Mouse (Mus musculus) lung, postnatal 0 days (tissue): Measurements from ENCODE around the gene Glb1. TPM values are rescaled to one million over a fixed set of nuclear protein-coding genes. Genes with fewer than 3 reads are reported as not detected.
A peak's percentile ranks its signal among the peaks of the same experiment; 100 is the strongest.

Source experiments
- ATAC-seq: fragments of 200-750 bp; cut with Nextera tagmentation; 2 replicates; pipeline ENCODE4 v1.8.0; 2017; ENCODE audit warnings: moderate library complexity
- DNase-seq: peaks from one replicate; pipeline ENCODE4 v3.0.0-alpha.2; 2016; ENCODE audit warnings: low spot score
- H3K27ac ChIP-seq: fragments of 300-500 bp; sonication (generic); 2 replicates; pipeline ENCODE4 v1.5.1; 2014; ENCODE audit warnings: antibody characterized with exemption, mild to moderate bottlenecking, low read length, mixed read lengths
- H3K27me3 ChIP-seq: fragments of 300-500 bp; sonication (generic); replicated peaks from 2 replicates; pipeline ENCODE4 v1.6.1; 2014; ENCODE audit warnings: low read length, mixed read lengths; ENCODE audit not compliant: insufficient read depth
- H3K36me3 ChIP-seq: fragments of 300-500 bp; sonication (generic); 2 replicates; pipeline ENCODE4 v1.6.1; 2014; ENCODE audit warnings: low read length, mixed read lengths; ENCODE audit not compliant: insufficient read depth
- H3K4me1 ChIP-seq: fragments of 300-500 bp; sonication (generic); 2 replicates; pipeline ENCODE4 v1.6.1; 2014; ENCODE audit warnings: antibody characterized with exemption, low read depth, low read length, mixed read lengths; ENCODE audit not compliant: insufficient read depth
- H3K4me2 ChIP-seq: fragments of 300-500 bp; sonication (generic); replicated peaks from 2 replicates; pipeline ENCODE4 v1.6.1; 2014; ENCODE audit warnings: low read depth, mild to moderate bottlenecking, low read length, moderate library complexity, mixed read lengths
- H3K4me3 ChIP-seq: fragments of 300-500 bp; sonication (generic); 2 replicates; pipeline ENCODE4 v1.5.1; 2014; ENCODE audit warnings: low read depth, low read length
- H3K9ac ChIP-seq: fragments of 300-500 bp; sonication (generic); replicated peaks from 2 replicates; pipeline ENCODE4 v1.6.1; 2014; ENCODE audit warnings: low read depth, mild to moderate bottlenecking
- H3K9me3 ChIP-seq: fragments of 300-500 bp; sonication (generic); 2 replicates; pipeline ENCODE4 v1.6.1; 2016; ENCODE audit warnings: low read length, mixed read lengths
- CTCF ChIP-seq: IDR thresholded peaks from 2 replicates; pipeline ENCODE4 v1.5.1; 2016; ENCODE audit warnings: antibody characterized with exemption, mild to moderate bottlenecking
- EP300 ChIP-seq: IDR thresholded peaks from 2 replicates; pipeline ENCODE4 v1.6.1; 2016; ENCODE audit warnings: antibody characterized with exemption, mild to moderate bottlenecking, control low read depth
- WGBS: fragments of 180-500 bp; shearing (Covaris S2); extraction: QIAGEN DNeasy Blood & Tissue Kit; methylation state at CpG from one replicate; pipeline ENCODE4 v1.1.7; 2014; 5-methylcytosine and 5-hydroxymethylcytosine counted together
- polyA plus RNA-seq: library from polyadenylated mRNA; unstranded; fragments of >200 nt; fragmentation: Nextera tagmentation; extraction: Ambion mirVana; gene quantifications from 2 replicates; pipeline ENCODE4 v1.2.1, GENCODE M21; 2015

The Glb1 gene
- polyA plus RNA-seq, 1 experiment from 2014 or later: 23.4 TPM

DNA sequence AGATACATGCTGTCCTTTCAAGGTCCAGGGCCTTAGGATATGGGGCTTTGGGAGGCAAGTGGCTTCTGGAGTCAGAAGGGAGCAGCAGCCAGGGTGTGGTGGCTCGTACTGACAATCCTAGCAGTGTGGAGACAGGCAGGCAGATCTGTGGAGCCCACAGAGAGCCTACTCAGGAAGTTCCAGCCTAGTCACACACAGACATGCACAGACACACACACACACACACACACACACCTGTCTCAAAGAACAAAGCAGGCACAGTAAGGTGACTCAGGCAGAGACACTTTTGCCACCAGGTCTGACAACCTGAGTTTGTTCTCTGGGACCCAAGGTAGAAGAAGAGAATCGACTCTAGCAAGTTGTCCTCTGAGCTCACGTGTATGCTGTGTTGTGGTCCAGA, 80.1 kb downstream of the Glb1 start:
- H3K9me3 ChIP-seq: no peaks in the 10 kb centered on the region
- DNase-seq (no peak), ATAC-seq (no peak)
- no peaks in the 10 kb centered on the region for H3K4me1 ChIP-seq
- 69% methylated on average over 3 of the region's 3 CpGs for WGBS
- no peaks in the 10 kb centered on the region for H3K36me3 ChIP-seq
- H3K4me3 ChIP-seq: no peak overlapping the region
- no peak for TF ChIP-seq EP300
- no peak for TF ChIP-seq CTCF
- H3K27me3 ChIP-seq: no peaks in the 10 kb centered on the region
- H3K4me2 ChIP-seq: no peak overlapping the region
- H3K27ac ChIP-seq: no peak overlapping the region
- H3K9ac ChIP-seq: no peak overlapping the region

DNA sequence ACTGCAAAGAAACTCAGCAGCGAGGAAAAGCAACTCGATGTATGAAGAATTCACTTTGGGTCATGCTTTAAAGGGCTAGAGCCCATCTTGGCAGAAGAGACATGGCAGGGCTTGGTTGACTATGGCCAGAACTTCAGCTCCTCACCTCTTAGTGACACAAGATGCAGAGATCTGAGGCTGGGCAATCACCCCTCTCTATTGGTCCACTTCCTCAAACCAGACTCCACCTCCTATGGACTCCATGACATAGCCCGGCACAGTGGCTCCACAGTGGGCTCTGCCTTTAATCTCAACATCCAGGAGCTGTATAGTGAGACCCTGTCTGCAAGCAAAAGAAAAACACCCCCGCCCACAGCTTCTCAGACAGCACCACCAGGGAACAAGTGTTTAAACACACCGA, 83.9 kb downstream of the Glb1 start:
- no peak for DNase-seq
- no peak overlapping the region for H3K4me3 ChIP-seq
- ATAC-seq: no peak
- H3K9ac ChIP-seq: no peak overlapping the region
- 64% methylated on average over 5 of the region's 5 CpGs for WGBS
- no peak overlapping the region for H3K27ac ChIP-seq
- H3K9me3 ChIP-seq: no peaks in the 10 kb centered on the region
- no peaks in the 10 kb centered on the region for H3K36me3 ChIP-seq
- TF ChIP-seq CTCF: no peak
- no peak for TF ChIP-seq EP300
- no peak overlapping the region for H3K4me2 ChIP-seq
- H3K4me1 ChIP-seq: no peaks in the 10 kb centered on the region
- no peaks in the 10 kb centered on the region for H3K27me3 ChIP-seq

DNA sequence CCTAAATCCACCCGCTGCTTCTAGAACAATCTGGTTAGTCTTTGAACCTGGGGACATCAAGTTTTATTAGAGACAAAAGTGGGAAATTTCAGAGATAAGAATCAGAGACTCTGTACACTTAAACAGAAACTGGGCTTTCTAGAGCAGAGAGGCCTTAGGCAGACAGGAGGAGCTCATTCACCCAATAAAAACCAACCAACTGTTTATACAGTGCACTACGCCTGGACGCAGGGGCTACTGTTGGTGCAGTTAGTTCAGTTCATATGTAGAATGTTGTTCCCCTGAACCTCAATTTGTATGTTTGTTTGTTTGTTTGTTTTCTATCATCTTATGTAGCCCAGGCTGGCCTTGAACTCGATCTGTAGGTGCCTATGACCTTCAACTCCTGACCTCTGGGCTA, 85.9 kb downstream of the Glb1 start:
- DNase-seq (no peak), ATAC-seq (no peak)
- H3K27ac ChIP-seq: no peak overlapping the region
- no peak overlapping the region for H3K4me3 ChIP-seq
- no peak overlapping the region for H3K4me2 ChIP-seq
- no peak overlapping the region for H3K9ac ChIP-seq
- no peaks in the 10 kb centered on the region for H3K36me3 ChIP-seq
- H3K4me1 ChIP-seq: no peaks in the 10 kb centered on the region
- H3K9me3 ChIP-seq: no peaks in the 10 kb centered on the region
- no peaks in the 10 kb centered on the region for H3K27me3 ChIP-seq
- WGBS: 71% methylated on average over 4 of the region's 4 CpGs
- no peak for TF ChIP-seq CTCF
- no peak for TF ChIP-seq EP300

DNA sequence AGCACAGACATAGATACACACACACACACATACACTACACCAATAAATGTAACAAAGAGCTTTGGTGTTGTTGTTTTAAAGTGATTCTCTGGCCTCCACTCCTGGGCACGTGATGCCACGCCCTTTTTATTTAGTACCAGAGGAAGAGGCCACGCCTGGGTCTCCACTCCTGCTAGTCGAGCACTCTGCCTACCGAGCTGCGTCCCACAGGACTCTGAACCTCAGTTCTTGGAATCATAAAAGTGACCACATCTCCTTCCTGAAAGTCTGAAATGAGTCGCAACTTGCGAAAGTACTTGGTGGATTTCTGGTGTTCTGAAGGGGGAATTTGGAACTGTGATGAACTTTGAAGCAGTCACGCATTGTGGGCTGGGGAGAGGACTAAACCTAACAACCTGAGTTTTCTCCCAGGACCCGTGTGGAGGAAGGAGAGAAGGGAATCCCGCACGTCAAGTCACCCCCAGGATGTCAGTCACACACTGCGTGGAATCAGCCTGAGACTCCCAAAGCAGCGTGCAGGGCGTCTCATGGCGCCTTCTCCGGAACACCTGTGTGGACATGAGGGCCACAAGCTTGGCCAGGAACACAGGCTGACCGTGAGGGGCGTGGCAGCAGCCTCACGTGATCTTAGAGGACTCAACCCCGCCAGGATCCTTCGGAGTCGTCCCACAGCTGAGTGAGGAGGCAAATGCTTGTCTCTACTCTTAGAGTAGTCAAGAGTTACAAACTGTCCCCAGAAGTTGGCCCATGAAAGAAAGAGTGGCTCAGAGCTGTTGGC, 86.8 kb downstream of the Glb1 start:
- TF ChIP-seq EP300: no peak

DNA sequence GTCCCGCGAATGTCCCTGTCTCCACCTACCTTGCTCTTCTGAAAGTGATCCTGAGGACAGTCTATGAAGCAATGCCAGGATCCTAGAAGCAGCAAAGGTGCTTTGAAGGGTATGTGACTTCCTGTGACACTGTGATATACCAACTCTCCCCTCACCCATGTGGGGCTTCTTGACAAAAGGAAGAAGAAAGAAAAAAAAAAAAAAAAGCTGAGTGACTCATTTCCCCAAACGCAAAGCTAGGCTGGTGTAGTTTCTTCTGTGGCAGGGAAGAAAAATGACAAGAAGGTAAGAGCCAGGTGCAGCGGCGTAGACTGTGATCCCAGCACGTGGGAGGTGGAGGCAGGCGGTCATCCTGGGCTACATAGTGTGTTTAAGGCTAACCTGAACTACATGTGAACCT, 95.6 kb downstream of the Glb1 start:
- no peak for ATAC-seq
- Histone ChIP-seq H3K27me3 (no peaks in the 10 kb centered on the region), H3K4me3 (no peak overlapping the region), H3K9ac (no peak overlapping the region), H3K9me3 (no peaks in the 10 kb centered on the region), H3K4me1 (no peaks in the 10 kb centered on the region), H3K36me3 (no peaks in the 10 kb centered on the region), H3K27ac (no peak overlapping the region), H3K4me2 (no peak overlapping the region)
- TF ChIP-seq CTCF (no peak), EP300 (no peak)
- DNase-seq: no peak
- 69% methylated on average over 7 of the region's 7 CpGs for WGBS

More for the DNA sequence above, 86.8 kb downstream of the Glb1 start:
- DNase-seq (no peak), ATAC-seq (no peak)
- Histone ChIP-seq H3K36me3 (no peaks in the 10 kb centered on the region), H3K9ac (no peak overlapping the region), H3K4me2 (no peak overlapping the region), H3K27ac (no peak overlapping the region), H3K4me3 (no peak overlapping the region), H3K4me1 (no peaks in the 10 kb centered on the region), H3K27me3 (no peaks in the 10 kb centered on the region), H3K9me3 (no peaks in the 10 kb centered on the region)
- 69% methylated on average over 23 of the region's 23 CpGs for WGBS

DNA sequence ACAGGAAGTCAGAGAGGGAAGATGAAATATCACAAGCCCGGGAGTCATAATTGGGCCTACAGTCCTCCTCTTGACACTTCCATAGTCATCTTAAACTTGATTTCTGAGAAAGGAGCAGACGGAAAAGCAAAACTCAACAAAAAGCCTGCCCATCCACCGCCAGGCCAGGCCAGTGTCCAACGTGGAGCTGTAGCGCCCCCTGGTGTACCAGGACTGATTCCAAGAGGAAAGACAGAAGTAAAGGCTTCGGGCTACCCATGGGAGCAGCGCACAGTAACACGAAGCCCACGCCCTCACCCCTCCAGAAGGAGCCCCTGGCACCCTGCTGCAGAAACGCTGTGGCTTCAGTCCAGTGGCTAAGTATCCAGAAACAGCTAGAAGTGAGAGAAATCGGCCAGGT, 97.3 kb downstream of the Glb1 start:
- H3K36me3 ChIP-seq: no peaks in the 10 kb centered on the region
- no peak overlapping the region for H3K4me2 ChIP-seq
- H3K27ac ChIP-seq: no peak overlapping the region
- H3K9ac ChIP-seq: no peak overlapping the region
- H3K27me3 ChIP-seq: no peaks in the 10 kb centered on the region
- H3K9me3 ChIP-seq: no peaks in the 10 kb centered on the region
- no peaks in the 10 kb centered on the region for H3K4me1 ChIP-seq
- DNase-seq: peak; percentile 87
- 4% methylated on average over 11 of the region's 11 CpGs for WGBS
- peak; percentile 65 for ATAC-seq
- no peak overlapping the region for H3K4me3 ChIP-seq
- TF ChIP-seq CTCF (peak; percentile 95), EP300 (no peak)
